Mouse (Mus musculus) MEL (cell line): Measurements from ENCODE around the gene Wwc2. TPM values are rescaled to one million over a fixed set of nuclear protein-coding genes. Genes with fewer than 3 reads are reported as not detected.
A peak's percentile ranks its signal among the peaks of the same experiment; 100 is the strongest.

ENCODE experiments used
- DNase-seq: peaks from one replicate; pipeline ENCODE4 v3.0.0; 2011; ENCODE audit warnings: low read depth, low spot score
- H3K27ac ChIP-seq: 2 replicates; pipeline ENCODE4 v1.5.1; 2012; ENCODE audit warnings: low read depth, mild to moderate bottlenecking, control low read depth, low read length, moderate library complexity; ENCODE audit not compliant: control insufficient read depth
- H3K27me3 ChIP-seq, 2 experiments: fragments of 150-350 bp in 1 of 2; sonication (generic) in 1 of 2; 2 replicates each; pipeline ENCODE4 v1.6.1; 2012; ENCODE audit warnings: low read length in 2 of 2, mild to moderate bottlenecking in 2 of 2, improper control_type of control experiment in 1 of 2, moderate library complexity in 1 of 2; ENCODE audit not compliant: insufficient read depth in 2 of 2, control insufficient read depth in 1 of 2
- H3K36me3 ChIP-seq, 2 experiments: 2 replicates each; pipeline ENCODE4 v1.6.1; 2012 to 2014; ENCODE audit warnings: low read length in 2 of 2, improper control_type of control experiment in 1 of 2, inconsistent platforms in 1 of 2, mild to moderate bottlenecking in 1 of 2; ENCODE audit not compliant: insufficient read depth in 2 of 2, control insufficient read depth in 1 of 2
- H3K4me1 ChIP-seq, 2 experiments: fragments of 150-350 bp in 1 of 2; sonication (generic) in 1 of 2; 2 replicates each; pipeline ENCODE4 v1.6.1; 2012; ENCODE audit warnings: low read length in 2 of 2, improper control_type of control experiment in 1 of 2, mild to moderate bottlenecking in 1 of 2; ENCODE audit not compliant: insufficient read depth in 2 of 2, control insufficient read depth in 1 of 2
- H3K4me3 ChIP-seq, 2 experiments: fragments of 150-350 bp in 1 of 2; sonication (generic) in 1 of 2; 2 replicates each; pipeline ENCODE4 v1.5.1; 2012; ENCODE audit warnings: low read depth in 2 of 2, low read length in 2 of 2, mild to moderate bottlenecking in 2 of 2, moderate library complexity in 2 of 2, control low read depth in 1 of 2, improper control_type of control experiment in 1 of 2; ENCODE audit not compliant: control insufficient read depth in 1 of 2, insufficient read depth in 1 of 2
- H3K79me2 ChIP-seq: 2 replicates; pipeline ENCODE4 v1.6.1; 2012; ENCODE audit warnings: mild to moderate bottlenecking, low read length, moderate library complexity; ENCODE audit not compliant: control insufficient read depth, poor library complexity, insufficient read depth
- H3K9ac ChIP-seq: 2 replicates; pipeline ENCODE4 v1.6.1; 2012; ENCODE audit warnings: low read depth, mild to moderate bottlenecking, control low read depth, low read length, moderate library complexity; ENCODE audit not compliant: control insufficient read depth, poor library complexity, severe bottlenecking
- H3K9me3 ChIP-seq: fragments of 150-350 bp; sonication (generic); replicated peaks from 2 replicates; pipeline ENCODE4 v1.6.1; 2012; ENCODE audit warnings: mild to moderate bottlenecking, low read length, improper control_type of control experiment, moderate library complexity; ENCODE audit not compliant: insufficient read depth
- BHLHE40 ChIP-seq: IDR thresholded peaks from 2 replicates; pipeline ENCODE4 v1.6.1; 2012; ENCODE audit warnings: low read depth, mild to moderate bottlenecking, inconsistent platforms, low read length, improper control_type of control experiment, borderline replicate concordance
- CHD1 ChIP-seq: IDR thresholded peaks from 2 replicates; pipeline ENCODE4 v1.6.1; 2012; ENCODE audit warnings: low read depth, mild to moderate bottlenecking, inconsistent platforms, low read length, improper control_type of control experiment
- E2F4 ChIP-seq: IDR thresholded peaks from 2 replicates; pipeline ENCODE4 v1.6.1; 2011; ENCODE audit warnings: low read depth, low read length, improper control_type of control experiment, borderline replicate concordance
- ELF1 ChIP-seq: IDR thresholded peaks from 2 replicates; pipeline ENCODE4 v1.6.1; 2014; ENCODE audit warnings: low read depth, mild to moderate bottlenecking, inconsistent platforms, low read length, improper control_type of control experiment, moderate library complexity
- EP300 ChIP-seq, 2 experiments: IDR thresholded peaks; 2 replicates each; pipeline ENCODE4 v1.6.1; 2011; ENCODE audit warnings: improper control_type of control experiment in 2 of 2, low read length in 2 of 2, low read depth in 1 of 2, mild to moderate bottlenecking in 1 of 2
- ETS1 ChIP-seq: IDR thresholded peaks from 2 replicates; pipeline ENCODE4 v1.6.1; 2012; ENCODE audit warnings: low read depth, mild to moderate bottlenecking, inconsistent platforms, low read length, improper control_type of control experiment, moderate library complexity
- GABPA ChIP-seq: IDR thresholded peaks from 2 replicates; pipeline ENCODE4 v1.6.1; 2012; ENCODE audit warnings: low read depth, mild to moderate bottlenecking, inconsistent platforms, low read length, improper control_type of control experiment, moderate library complexity
- GATA1 ChIP-seq: IDR thresholded peaks from 2 replicates; pipeline ENCODE4 v1.6.1; 2011; ENCODE audit warnings: low read depth, low read length, improper control_type of control experiment
- HCFC1 ChIP-seq: IDR thresholded peaks from 2 replicates; pipeline ENCODE4 v1.6.1; 2012; ENCODE audit warnings: low read depth, mild to moderate bottlenecking, inconsistent platforms, low read length, improper control_type of control experiment, moderate library complexity
- KAT2A ChIP-seq: conservative IDR thresholded peaks from 2 replicates; pipeline ENCODE4 v1.6.1; 2012; ENCODE audit warnings: low read depth, low read length, improper control_type of control experiment, inconsistent platforms
- MEF2A ChIP-seq: IDR thresholded peaks from 2 replicates; pipeline ENCODE4 v1.6.1; 2014; ENCODE audit warnings: low read depth, mild to moderate bottlenecking, inconsistent platforms, low read length, improper control_type of control experiment; ENCODE audit not compliant: poor library complexity, insufficient replicate concordance, severe bottlenecking; ENCODE audit errors: extremely low read depth
- MYB ChIP-seq: IDR thresholded peaks from 2 replicates; pipeline ENCODE4 v1.6.1; 2011; ENCODE audit warnings: mild to moderate bottlenecking, low read depth, low read length, improper control_type of control experiment
- MYC ChIP-seq: IDR thresholded peaks from 2 replicates; pipeline ENCODE4 v1.6.1; 2011; ENCODE audit warnings: low read depth, mild to moderate bottlenecking, low read length, improper control_type of control experiment, moderate library complexity
- NELFE ChIP-seq: IDR thresholded peaks from 2 replicates; pipeline ENCODE4 v1.6.1; 2011; ENCODE audit warnings: low read depth, low read length, improper control_type of control experiment
- NRF1 ChIP-seq: IDR thresholded peaks from 2 replicates; pipeline ENCODE4 v1.6.1; 2014; ENCODE audit warnings: low read depth, mild to moderate bottlenecking, inconsistent platforms, low read length, improper control_type of control experiment, moderate library complexity; ENCODE audit not compliant: poor library complexity, insufficient read depth, severe bottlenecking
- POLR2A ChIP-seq, 2 experiments: IDR thresholded peaks; 2 replicates each; pipeline ENCODE4 v1.6.1; 2011 to 2012; ENCODE audit warnings: low read length in 2 of 2, mild to moderate bottlenecking in 2 of 2, control low read depth in 1 of 2, improper control_type of control experiment in 1 of 2, low read depth in 1 of 2, moderate library complexity in 1 of 2; ENCODE audit not compliant: control insufficient read depth in 1 of 2, insufficient read depth in 1 of 2, poor library complexity in 1 of 2
- POLR2AphosphoS2 ChIP-seq: IDR thresholded peaks from 2 replicates; pipeline ENCODE4 v1.6.1; 2011; ENCODE audit warnings: low read length, improper control_type of control experiment
- POLR2AphosphoS5 ChIP-seq: IDR thresholded peaks from 2 replicates; pipeline ENCODE4 v1.6.1; 2012; ENCODE audit warnings: low read depth, borderline replicate concordance, mild to moderate bottlenecking, inconsistent platforms, low read length, moderate library complexity, mixed read lengths
- RAD21 ChIP-seq: IDR thresholded peaks from 2 replicates; pipeline ENCODE4 v1.6.1; 2011; ENCODE audit warnings: mild to moderate bottlenecking, low read depth, low read length, improper control_type of control experiment
- RCOR1 ChIP-seq: IDR thresholded peaks from 2 replicates; pipeline ENCODE4 v1.6.1; 2012; ENCODE audit warnings: low read depth, mild to moderate bottlenecking, inconsistent platforms, low read length, improper control_type of control experiment
- SIN3A ChIP-seq: IDR thresholded peaks from 2 replicates; pipeline ENCODE4 v1.6.1; 2012; ENCODE audit warnings: low read length, improper control_type of control experiment, inconsistent platforms
- TBP ChIP-seq: IDR thresholded peaks from 2 replicates; pipeline ENCODE4 v1.8.0; 2011; ENCODE audit warnings: low read depth, low read length, improper control_type of control experiment
- TCF12 ChIP-seq: IDR thresholded peaks from 2 replicates; pipeline ENCODE4 v1.6.1; 2014; ENCODE audit warnings: low read depth, mild to moderate bottlenecking, inconsistent platforms, low read length, improper control_type of control experiment, moderate library complexity
- UBTF ChIP-seq: IDR thresholded peaks from 2 replicates; pipeline ENCODE4 v1.6.1; 2012; ENCODE audit warnings: low read depth, mild to moderate bottlenecking, inconsistent platforms, low read length, improper control_type of control experiment, moderate library complexity, borderline replicate concordance; ENCODE audit not compliant: insufficient read depth
- USF2 ChIP-seq, 2 experiments: IDR thresholded peaks; 2 replicates each; pipeline ENCODE4 v1.6.1; 2011 to 2012; ENCODE audit warnings: improper control_type of control experiment in 2 of 2, low read length in 2 of 2, borderline replicate concordance in 1 of 2, inconsistent platforms in 1 of 2, low read depth in 1 of 2, mild to moderate bottlenecking in 1 of 2; ENCODE audit not compliant: insufficient read depth in 1 of 2
- ZC3H11A ChIP-seq: IDR thresholded peaks from 2 replicates; pipeline ENCODE4 v1.6.1; 2012; ENCODE audit warnings: low read depth, mild to moderate bottlenecking, inconsistent platforms, low read length, improper control_type of control experiment
- ZKSCAN1 ChIP-seq: IDR thresholded peaks from 2 replicates; pipeline ENCODE4 v1.6.1; 2012; ENCODE audit warnings: low read depth, mild to moderate bottlenecking, inconsistent platforms, low read length, improper control_type of control experiment, moderate library complexity
- ZMIZ1 ChIP-seq: IDR thresholded peaks from 2 replicates; pipeline ENCODE4 v1.6.1; 2012; ENCODE audit warnings: low read depth, mild to moderate bottlenecking, inconsistent platforms, low read length, improper control_type of control experiment, moderate library complexity
- polyA plus RNA-seq, 2 experiments: library from polyadenylated mRNA; stranded (reverse) in 1 of 2; unstranded in 1 of 2; fragments of >175 nt in 1 of 2; fragments of >200 nt in 1 of 2; gene quantifications; 2 replicates each; pipeline versions ENCODE4 v1.2.1 to v1.2.4; 2012; ENCODE audit warnings: low replicate concordance in 2 of 2, low read depth in 1 of 2; ENCODE audit not compliant: insufficient read length in 2 of 2, insufficient read depth in 1 of 2, missing spikeins in 1 of 2
- total RNA-seq: library from RNA; depleted of rRNA; stranded (reverse); fragments of 300-350 nt; gene quantifications from 2 replicates; pipeline ENCODE4 v1.2.3, GENCODE M21; 2012

Gene Wwc2
- total and polyA plus RNA-seq, 3 experiments: 7.5 to 14.8 TPM; not detected in 1

- Histone ChIP-seq H3K27ac (peak overlapping the region; percentile 84), H3K9me3 (no peaks in the 10 kb centered on the region), H3K4me3 (peak overlapping the region; percentile 41 to 59), H3K4me1 (peaks cover 0 to 12% of the 10 kb centered on the region in 2 experiments; a peak in 3 of 4 replicates), H3K9ac (peak overlapping the region; percentile 62), H3K79me2 (no peaks in the 10 kb centered on the region; the same call in 1 of the 2 replicates), H3K27me3 (no peaks in the 10 kb centered on the region), H3K36me3 (peaks cover 0 to 6% of the 10 kb centered on the region in 2 experiments; a peak in 2 of 4 replicates)
- TF ChIP-seq EP300 (IDR thresholded peaks at IDR 0.05; ENCODE audit: low read depth in 1 of 2, low read length in 2 of 2) (no peak), E2F4 (no peak)
- no peak for DNase-seq
Measured at GRCm38 (mm10) chr8:47995391-47995790, 4.7 kb upstream of the Wwc2 start.

- H3K27me3 ChIP-seq: no peaks in the 10 kb centered on the region
- peak; percentile 88 for DNase-seq
- peaks cover 0 to 12% of the 10 kb centered on the region in 2 experiments; a peak in 3 of 4 replicates for H3K4me1 ChIP-seq
- peak overlapping the region; percentile 62 for H3K9ac ChIP-seq
- H3K9me3 ChIP-seq: no peaks in the 10 kb centered on the region
- peak overlapping the region; percentile 41 to 59 for H3K4me3 ChIP-seq
- peaks cover 0 to 6% of the 10 kb centered on the region in 2 experiments; a peak in 2 of 4 replicates for H3K36me3 ChIP-seq
- H3K27ac ChIP-seq: peak overlapping the region; percentile 84
- peaks cover 6% of the 10 kb centered on the region for H3K79me2 ChIP-seq
- TF ChIP-seq MYC (peak; percentile 81; the same call in 1 of the 2 replicates), KAT2A (0 out of 2 replicates have a peak, but pooled peaks have one; percentile 25), E2F4 (no peak), RAD21 (no peak), NRF1 (no peak), BHLHE40 (0 out of 2 replicates have a peak, but pooled peaks have one; percentile 38), EP300 (IDR thresholded peaks at IDR 0.05; ENCODE audit: low read depth in 1 of 2, low read length in 2 of 2) (peak; percentile 66 to 80; a peak in 3 of 4 replicates), TBP (no peak), SIN3A (peak; percentile 73), TCF12 (peak; percentile 78; the same call in 1 of the 2 replicates), UBTF (no peak), USF2 (IDR thresholded peaks at IDR 0.05; ENCODE audit: borderline replicate concordance in 1 of 2, insufficient read depth in 1 of 2, low read depth in 1 of 2, low read length in 2 of 2) (no peak), CHD1 (no peak), MEF2A (no peak), RCOR1 (peak; percentile 75; the same call in 1 of the 2 replicates), POLR2AphosphoS2 (no peak), NELFE (peak; percentile 49; the same call in 1 of the 2 replicates), MYB (0 out of 2 replicates have a peak, but pooled peaks have one; percentile 31), ZMIZ1 (no peak), ZC3H11A (no peak), ETS1 (peak; percentile 50; the same call in 1 of the 2 replicates), GABPA (no peak), ELF1 (no peak), POLR2AphosphoS5 (no peak), HCFC1 (no peak), ZKSCAN1 (no peak), POLR2A (IDR thresholded peaks at IDR 0.05; ENCODE audit: control insufficient read depth in 1 of 2, insufficient read depth in 1 of 2, low read depth in 1 of 2, low read length in 2 of 2, poor library complexity in 1 of 2) (peak in 1 of 2 experiments; percentile 48; a peak in 1 of 4 replicates), GATA1 (peak; percentile 79)
Measured at GRCm38 (mm10) chr8:47994618-47995274, 4.0 kb upstream of the Wwc2 start.
